Mouse (Mus musculus) megakaryocyte, embryonic 14.5 days (primary cell): ENCODE data around the gene Pmm1.

Experiments
- FLI1 ChIP-seq: IDR thresholded peaks from 2 replicates; pipeline ENCODE4 v1.6.1; 2012; ENCODE audit warnings: low read length, inconsistent platforms, mixed read lengths
- GATA1 ChIP-seq: IDR thresholded peaks from 3 replicates; pipeline ENCODE4 v1.6.1; 2012; ENCODE audit warnings: mixed read lengths, low read length, inconsistent platforms, borderline replicate concordance

- TF ChIP-seq GATA1 = no peak
- TF ChIP-seq FLI1 = no peak
Measured at GRCm38 (mm10) chr15:81928277-81928676, 32.5 kb downstream of the Pmm1 start.
